Mouse (Mus musculus) thymus, adult 2 months (tissue): ENCODE results near the gene Mlxipl. TPM values are rescaled to one million over a fixed set of nuclear protein-coding genes. Genes with fewer than 3 reads are reported as not detected.

Source experiments
- DNase-seq: peaks from one replicate; pipeline ENCODE4 v3.0.0; 2021
- H3K27ac ChIP-seq: fragments of 200-500 bp; 2 replicates; pipeline ENCODE4 v1.5.1; 2012; ENCODE audit warnings: low read length, control low read depth; ENCODE audit not compliant: control insufficient read depth, insufficient read depth
- H3K27me3 ChIP-seq: fragments of 200-500 bp; 2 replicates; pipeline ENCODE4 v1.6.1; 2012; ENCODE audit warnings: mild to moderate bottlenecking, low read length, moderate library complexity, mixed read lengths; ENCODE audit not compliant: control insufficient read depth, insufficient read depth
- H3K36me3 ChIP-seq: fragments of 200-500 bp; 2 replicates; pipeline ENCODE4 v1.6.1; 2012; ENCODE audit warnings: mild to moderate bottlenecking, low read length, moderate library complexity; ENCODE audit not compliant: control insufficient read depth, insufficient read depth
- H3K4me1 ChIP-seq: fragments of 200-500 bp; replicated peaks from 2 replicates; pipeline ENCODE4 v1.6.1; 2012; ENCODE audit warnings: low read length; ENCODE audit not compliant: control insufficient read depth, insufficient read depth
- H3K4me3 ChIP-seq: fragments of 200-500 bp; 2 replicates; pipeline ENCODE4 v1.5.1; 2012; ENCODE audit warnings: mild to moderate bottlenecking, low read length, control low read depth, moderate library complexity; ENCODE audit not compliant: control insufficient read depth, insufficient read depth
- CTCF ChIP-seq: fragments of 200-500 bp; IDR thresholded peaks from 2 replicates; pipeline ENCODE4 v1.5.1; 2012; ENCODE audit warnings: mild to moderate bottlenecking, control low read depth, low read length, moderate library complexity, borderline replicate concordance; ENCODE audit not compliant: control insufficient read depth, poor library complexity, insufficient read depth; ENCODE audit errors: extremely low read depth
- POLR2A ChIP-seq: fragments of 200-500 bp; IDR thresholded peaks from 2 replicates; pipeline ENCODE4 v1.6.1; 2012; ENCODE audit warnings: mild to moderate bottlenecking, low read length, control low read depth, moderate library complexity; ENCODE audit not compliant: control insufficient read depth, poor library complexity, insufficient read depth; ENCODE audit errors: extremely low read depth
- whole genome bisulfite sequencing: fragments of 180-500 bp; shearing (Covaris S2); methylation state at CpG from one replicate; pipeline ENCODE4 v1.1.7; 2018; 5-methylcytosine and 5-hydroxymethylcytosine counted together
- polyA plus RNA-seq: library from polyadenylated mRNA; depleted of rRNA; stranded (reverse); fragments of >200 nt; gene quantifications from 2 replicates; pipeline ENCODE4 v1.2.3, GENCODE M21; 2012; rRNA removed

Mlxipl gene
- polyA plus RNA-seq, 1 experiment = 22.5 TPM

GRCm38 (mm10) chr5:135186231-135186620 lies 96.5 kb downstream of the Mlxipl start:
- H3K4me3 ChIP-seq = peak overlapping the region; percentile 78
- H3K4me1 ChIP-seq = peaks cover 11% of the 10 kb centered on the region
- TF ChIP-seq CTCF (no peak), POLR2A (no peak)
- H3K36me3 ChIP-seq = peaks cover 13% of the 10 kb centered on the region
- WGBS = 18% methylated on average over 10 of the region's 10 CpGs
- no peaks in the 10 kb centered on the region for H3K27me3 ChIP-seq
- H3K27ac ChIP-seq = peak overlapping the region; percentile 72
- DNase-seq = no peak

DNA sequence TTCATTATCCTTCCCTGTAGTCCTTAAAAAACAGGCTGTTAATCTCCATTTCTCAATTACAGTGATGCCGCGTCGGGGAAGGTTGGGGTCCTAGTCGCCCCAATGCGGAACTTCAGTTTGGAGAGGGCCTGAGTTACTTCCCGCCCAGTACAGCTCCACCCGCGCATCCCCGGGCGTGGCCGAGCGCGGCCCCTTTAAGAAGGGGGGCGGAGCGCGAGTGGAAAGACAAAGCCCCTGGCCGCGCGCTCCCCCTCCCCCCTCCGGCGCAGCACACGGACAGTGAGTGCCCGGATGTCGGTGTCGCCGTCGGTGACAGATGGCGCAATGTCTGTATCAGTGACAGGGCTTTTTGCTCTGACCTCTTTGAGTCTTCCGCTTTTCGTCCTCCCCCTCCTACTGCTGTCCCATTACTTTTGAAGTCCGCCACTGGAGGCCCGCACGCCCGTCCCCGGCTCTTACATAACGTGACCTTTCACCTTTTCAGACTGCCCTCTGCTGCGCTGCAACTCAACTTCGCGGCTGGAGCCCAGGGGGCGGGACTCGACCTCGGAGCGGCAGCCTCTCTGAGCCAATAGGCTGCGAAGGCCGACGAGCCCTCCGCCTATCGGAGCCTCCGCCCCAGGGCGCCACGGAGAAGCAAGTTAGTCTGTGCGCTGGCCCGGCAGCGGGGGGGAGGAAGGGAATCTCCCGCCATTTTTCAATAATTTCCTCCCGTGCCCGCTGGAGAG lies 97.1 kb downstream of the Mlxipl start, which contains the start of gene Baz1b:
TSS of gene Baz1b (plus strand) at position 644 of the 728 bp plus-strand sequence.
- Histone ChIP-seq H3K4me3 (peak within 1 kb of the TSS; percentile 78), H3K27me3 (no peaks in the 10 kb centered on the region), H3K4me1 (peaks cover 11% of the 10 kb centered on the region), H3K27ac (peak within 1 kb of the TSS; percentile 72), H3K36me3 (peaks cover 7% of the 10 kb centered on the region)
- TF ChIP-seq CTCF (peak; percentile 26; the same call in 1 of the 2 replicates), POLR2A (peak; percentile 64; the same call in 1 of the 2 replicates)
- WGBS = under 1% methylated on average over 57 of the region's 57 CpGs
- DNase-seq = peak; percentile 98

DNA sequence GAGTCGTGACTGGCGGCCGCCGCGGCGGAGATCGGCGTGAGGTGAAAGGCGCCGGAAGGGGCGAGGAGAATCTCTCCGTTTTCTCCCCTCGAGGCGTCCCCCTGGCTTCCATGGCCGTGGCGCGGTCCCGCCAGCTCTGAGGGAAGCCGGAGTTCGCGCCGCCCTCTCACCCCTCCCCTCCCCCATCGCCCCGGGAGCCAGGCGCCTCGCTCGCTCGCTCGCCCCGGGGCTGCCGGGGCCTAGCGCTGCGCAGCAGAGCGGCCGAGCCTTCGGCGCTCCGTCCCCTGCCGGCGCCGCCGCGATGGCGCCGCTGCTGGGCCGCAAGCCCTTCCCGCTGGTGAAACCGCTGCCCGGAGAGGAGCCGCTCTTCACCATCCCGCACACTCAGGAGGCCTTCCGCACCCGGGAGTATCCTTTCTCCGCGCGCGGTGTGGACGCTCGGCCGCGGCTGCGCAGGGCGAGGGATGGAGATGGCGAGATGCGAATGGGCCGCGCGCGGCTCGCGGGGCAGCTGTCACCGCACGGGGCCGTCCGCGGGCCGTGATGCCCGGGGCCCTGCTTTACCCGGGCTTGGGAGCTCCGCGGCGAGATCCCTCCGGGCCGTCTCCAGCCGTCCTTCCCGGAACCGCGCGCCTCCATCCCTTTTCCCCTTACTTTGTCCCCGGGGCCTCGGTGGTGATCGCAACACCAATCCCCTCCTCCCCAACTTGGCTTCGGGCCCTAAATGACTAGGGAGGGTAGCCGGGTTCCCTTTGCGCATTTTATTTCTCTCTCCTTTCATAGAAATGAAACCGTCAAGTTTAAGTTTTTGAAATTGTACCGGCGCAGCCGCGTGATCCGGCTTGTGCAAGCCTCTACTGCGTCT lies 97.9 kb downstream of the Mlxipl start:
- TF ChIP-seq CTCF (no peak), POLR2A (no peak)
- H3K27ac ChIP-seq = peak overlapping the region; percentile 52; the same call in 1 of the 2 replicates
- DNase-seq = peak; percentile 81
- H3K36me3 ChIP-seq = no peaks in the 10 kb centered on the region
- under 1% methylated on average over 89 of the region's 102 CpGs for WGBS
- peaks cover 11% of the 10 kb centered on the region for H3K4me1 ChIP-seq
- peak overlapping the region; percentile 78 for H3K4me3 ChIP-seq
- no peaks in the 10 kb centered on the region for H3K27me3 ChIP-seq

Other genes starting within 250 kb of the Mlxipl start
- not detected in 2 replicates for gene Tmem270, start 183.2 kb upstream of the Mlxipl start, polyA plus RNA-seq
- gene Cldn13, start 174.4 kb upstream of the Mlxipl start, polyA plus RNA-seq = 1.8 and 1.9 TPM in 2 replicates
- 24.9 and 26.7 TPM in 2 replicates for gene Mettl27, start 157.5 kb upstream of the Mlxipl start, polyA plus RNA-seq
- 55.4 and 57.8 TPM in 2 replicates for gene Cldn4, start 143.0 kb upstream of the Mlxipl start, polyA plus RNA-seq
- gene Cldn3, start 103.7 kb upstream of the Mlxipl start, polyA plus RNA-seq = 14.7 and 15.0 TPM in 2 replicates
- gene Abhd11, start 80.7 kb upstream of the Mlxipl start, polyA plus RNA-seq = 71.7 and 84.8 TPM in 2 replicates
- gene Stx1a, start 66.4 kb upstream of the Mlxipl start, polyA plus RNA-seq = 20.3 and 23.7 TPM in 2 replicates
- gene Dnajc30, start 25.7 kb upstream of the Mlxipl start, polyA plus RNA-seq = 26.8 and 35.1 TPM in 2 replicates
- 116 and 125 TPM in 2 replicates for gene Bud23, start 24.9 kb upstream of the Mlxipl start, polyA plus RNA-seq
- 1.8 and 2.3 TPM in 2 replicates for gene Vps37d, start 11.6 kb upstream of the Mlxipl start, polyA plus RNA-seq
- 18.5 and 18.7 TPM in 2 replicates for gene Tbl2, start 59.8 kb downstream of the Mlxipl start, polyA plus RNA-seq
- 61.1 and 67.0 TPM in 2 replicates for gene Bcl7b, start 78.4 kb downstream of the Mlxipl start, polyA plus RNA-seq
- 56.1 and 68.7 TPM in 2 replicates for gene Baz1b, start 97.4 kb downstream of the Mlxipl start, polyA plus RNA-seq
- gene Fzd9, start 161.3 kb downstream of the Mlxipl start, polyA plus RNA-seq = 0.06 and 0.58 TPM in 2 replicates